Mouse (Mus musculus) brain, adult 2 months (tissue): ENCODE measurements around the gene 4930432M17Rik.

ENCODE experiments used
- DNase-seq: peaks from one replicate; pipeline ENCODE4 v3.0.0; 2011; ENCODE audit warnings: low read depth, low spot score

4930432M17Rik gene

DNA sequence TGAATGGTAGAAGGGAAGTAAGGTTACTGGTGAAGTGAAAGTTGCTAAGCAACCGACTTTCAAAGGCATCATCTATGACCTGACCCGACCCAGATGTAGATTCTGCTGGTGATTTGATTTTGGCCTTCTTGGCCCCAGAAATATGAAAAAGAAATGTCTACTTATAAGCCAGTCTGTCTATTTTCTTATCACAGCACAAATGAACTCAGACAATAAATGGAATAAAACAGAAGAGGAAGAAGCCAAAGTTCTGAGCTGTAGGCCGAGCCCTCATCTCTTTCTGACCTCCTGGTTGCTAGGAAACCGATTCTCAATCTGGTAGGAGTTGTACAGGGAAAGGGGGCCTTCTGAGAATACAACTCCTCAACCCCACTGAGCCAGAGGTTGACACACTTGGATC is at the start of gene 4930432M17Rik:
Gene 4930432M17Rik, plus strand, starts transcription at position 301 of the 400 bp plus-strand sequence.
- DNase-seq, result no peak

DNA sequence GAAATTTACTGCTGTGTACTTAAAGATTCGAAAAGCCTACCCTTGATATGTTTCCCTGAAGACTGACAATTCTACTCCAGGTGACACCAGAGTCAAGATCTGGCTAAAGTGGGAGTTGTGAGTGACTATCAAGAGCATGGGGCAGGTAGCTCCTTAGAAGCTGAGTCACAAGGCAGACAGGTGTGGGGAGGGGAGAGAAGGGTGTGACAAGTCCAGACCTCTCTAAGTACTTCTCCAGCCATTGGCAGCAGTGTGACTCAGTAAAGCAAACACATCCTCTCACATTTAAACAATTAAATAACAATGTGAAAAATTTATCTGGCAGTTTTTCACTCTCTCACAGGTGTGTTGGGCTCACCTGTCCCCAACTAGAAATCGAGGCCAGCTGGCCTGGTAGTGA is 44.9 kb upstream of the 4930432M17Rik start:
- DNase-seq, result no peak

DNA sequence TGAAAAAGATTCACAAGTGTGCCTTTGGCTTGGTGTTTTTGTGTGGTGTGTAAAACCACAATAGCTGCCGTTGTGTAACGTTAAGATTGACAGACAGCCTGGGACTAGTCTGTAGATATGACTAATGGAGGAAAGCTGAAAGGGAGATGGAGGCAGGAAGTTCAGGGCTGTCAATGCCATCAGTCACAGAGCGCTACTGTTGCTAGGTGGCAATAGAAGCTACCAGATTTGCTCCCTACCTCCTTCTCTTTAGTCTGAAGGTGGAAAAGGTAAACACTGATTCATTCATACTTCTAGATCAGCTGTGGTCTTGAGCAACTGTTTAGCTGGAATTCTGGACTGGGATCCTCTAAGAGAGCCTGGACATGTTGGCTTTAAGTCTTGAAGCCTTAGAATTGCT is 44.3 kb upstream of the 4930432M17Rik start:
- no peak for DNase-seq

DNA sequence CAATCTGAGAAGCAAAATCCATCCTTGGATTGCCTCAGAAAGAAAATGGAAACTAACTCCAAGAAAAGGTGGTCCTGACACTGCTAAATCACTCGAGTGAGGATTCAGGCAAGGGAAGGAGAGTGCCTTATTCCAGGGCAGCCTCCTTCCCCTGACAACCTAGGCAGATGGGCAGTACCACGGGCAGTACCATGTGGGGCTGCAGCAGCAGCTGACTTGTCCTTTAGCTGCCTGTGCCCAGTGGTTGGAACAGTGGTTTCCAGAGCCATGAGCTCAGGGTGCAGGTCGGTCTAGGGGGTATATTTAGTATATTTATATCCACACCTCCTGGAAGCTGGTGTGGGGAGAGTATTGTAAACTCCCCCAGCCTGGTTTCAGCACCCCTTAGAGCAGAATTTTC is 42.3 kb upstream of the 4930432M17Rik start:
- no peak for DNase-seq

DNA sequence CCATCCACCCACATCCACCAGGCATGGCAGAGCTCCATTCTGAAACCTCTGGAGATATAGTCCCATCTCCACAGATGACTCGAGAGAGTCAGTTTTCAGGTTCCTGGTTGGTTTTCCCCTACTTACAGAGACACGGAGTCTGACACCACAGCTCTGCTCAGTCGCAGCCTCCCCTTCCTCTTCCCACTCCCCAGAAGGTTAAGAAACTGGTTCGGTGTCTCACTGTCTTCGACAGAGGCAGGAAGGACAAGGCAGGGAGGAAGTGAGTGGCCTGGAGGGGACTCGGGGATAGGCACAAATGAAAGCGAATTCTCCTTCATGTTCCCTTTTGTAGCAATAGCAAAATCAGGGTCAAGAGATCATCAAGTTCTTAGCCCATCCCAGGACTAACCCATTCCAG is 39.9 kb upstream of the 4930432M17Rik start:
- peak; percentile 13 for DNase-seq

DNA sequence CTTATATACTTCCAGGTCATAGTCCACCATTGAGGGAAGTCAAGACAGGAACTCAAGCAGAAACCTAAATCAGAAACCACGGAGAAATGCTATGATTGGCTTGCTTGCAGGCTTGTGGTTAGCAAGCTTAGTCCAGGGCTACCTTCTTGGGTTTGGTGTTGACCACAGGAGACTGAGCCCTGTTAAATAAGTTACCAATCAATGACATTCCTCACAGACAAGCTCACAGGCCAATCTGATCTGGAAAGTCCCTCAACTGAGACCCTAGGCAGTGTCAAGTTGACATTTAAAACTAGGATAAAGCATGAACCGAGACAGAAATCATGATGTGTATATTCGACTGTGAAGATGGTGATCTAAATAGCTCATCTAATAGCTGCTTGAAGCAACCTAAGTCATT is 35.6 kb upstream of the 4930432M17Rik start:
- no peak for DNase-seq

DNA sequence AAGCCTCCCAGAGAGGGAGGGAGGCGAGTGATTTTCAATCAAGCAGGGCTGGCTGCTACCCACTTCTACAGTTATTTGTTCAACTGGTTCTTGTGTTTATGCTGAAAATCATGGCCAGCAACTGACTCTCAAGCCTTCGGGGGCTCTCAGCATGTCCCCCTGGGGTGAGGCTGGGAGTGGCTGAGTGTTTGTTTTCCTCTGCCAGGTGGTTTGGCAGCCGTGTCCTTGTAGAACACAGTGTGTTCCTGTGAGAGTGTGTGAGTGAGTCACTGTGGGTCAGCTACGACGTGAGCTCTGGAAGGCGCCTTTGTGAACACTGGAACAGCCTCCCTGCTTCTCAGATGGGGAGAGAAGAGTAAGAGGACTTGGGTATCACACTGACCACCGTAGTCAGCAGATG is 35.1 kb upstream of the 4930432M17Rik start:
- DNase-seq, result peak; percentile 25

DNA sequence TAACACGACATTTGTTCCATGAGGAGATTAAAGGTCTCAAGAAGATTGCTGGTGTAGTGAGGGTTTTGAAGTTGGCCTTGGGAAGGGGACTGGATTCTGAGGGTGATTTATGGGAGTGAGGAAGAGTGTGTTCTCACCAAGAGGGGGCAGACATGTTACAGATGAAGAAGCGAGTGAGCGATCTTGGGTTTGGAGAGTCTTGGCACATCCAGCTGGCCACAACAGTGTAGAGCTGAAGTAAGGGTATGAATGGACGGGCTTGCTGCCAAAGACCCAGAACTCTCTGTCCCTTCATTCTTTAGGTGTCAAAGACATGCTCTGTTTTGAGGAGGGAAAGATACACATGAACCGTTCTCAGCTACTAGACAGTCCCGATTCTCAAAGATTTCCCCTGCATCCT is 34.2 kb upstream of the 4930432M17Rik start:
- DNase-seq, result peak; percentile 74

DNA sequence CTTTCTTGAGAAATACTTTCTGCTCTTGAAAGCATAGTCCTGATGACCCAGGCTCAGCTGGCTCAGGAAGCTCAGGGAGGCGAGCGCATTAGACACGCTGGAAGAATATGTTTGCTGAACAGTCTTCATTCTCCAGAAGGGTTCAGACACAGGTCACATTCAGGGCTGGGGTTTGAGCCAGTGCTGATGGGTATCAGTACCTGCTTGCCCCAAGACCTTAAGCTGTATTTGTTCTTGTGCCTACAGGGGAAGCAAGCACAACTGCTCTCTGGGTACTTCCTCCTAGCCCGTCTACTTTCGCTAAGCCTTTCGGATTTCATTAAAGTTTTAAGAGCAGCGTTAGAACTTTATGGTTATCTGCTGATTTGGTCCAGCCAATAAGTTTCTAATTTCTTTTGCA is 33.8 kb upstream of the 4930432M17Rik start:
- no peak for DNase-seq

DNA sequence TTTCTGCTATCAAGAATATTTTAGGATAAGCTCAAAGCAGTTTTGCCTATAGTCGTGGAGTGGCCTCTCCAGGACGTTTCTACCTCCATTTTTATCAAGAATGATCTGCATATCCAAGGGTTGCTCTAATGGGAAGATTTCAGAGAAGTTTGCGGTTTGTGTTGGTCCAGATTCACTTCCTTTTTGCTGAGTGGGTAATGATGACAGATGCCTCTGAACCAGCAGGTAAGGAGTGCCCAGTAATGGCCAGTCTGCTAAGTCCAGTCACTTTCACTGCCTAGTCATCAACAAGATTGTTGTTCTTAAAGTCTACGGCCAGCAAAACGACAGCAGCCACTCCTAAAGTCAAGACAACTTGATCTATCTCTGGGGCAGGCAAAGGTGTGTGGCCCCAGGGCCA is 32.8 kb upstream of the 4930432M17Rik start:
- DNase-seq, result no peak

DNA sequence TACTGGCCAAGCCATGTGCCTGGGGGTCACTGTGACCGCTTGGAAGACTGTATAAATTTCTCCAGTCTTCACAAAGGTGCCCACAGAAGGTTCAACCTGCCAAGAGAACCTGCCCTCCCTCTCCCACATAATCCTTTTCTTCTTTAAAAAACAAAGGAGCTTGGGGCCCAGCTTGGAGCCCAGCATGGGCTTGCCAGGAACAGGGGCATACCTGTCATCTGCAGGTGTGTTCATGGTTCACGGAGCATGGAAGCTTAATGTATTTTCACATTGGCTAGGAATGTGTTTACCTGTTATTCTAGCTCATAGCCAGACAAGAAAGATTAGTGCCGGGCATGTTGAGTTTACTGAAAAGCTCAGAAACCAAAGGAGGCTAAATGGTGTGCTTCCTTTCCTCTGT is 32.3 kb upstream of the 4930432M17Rik start:
- no peak for DNase-seq

DNA sequence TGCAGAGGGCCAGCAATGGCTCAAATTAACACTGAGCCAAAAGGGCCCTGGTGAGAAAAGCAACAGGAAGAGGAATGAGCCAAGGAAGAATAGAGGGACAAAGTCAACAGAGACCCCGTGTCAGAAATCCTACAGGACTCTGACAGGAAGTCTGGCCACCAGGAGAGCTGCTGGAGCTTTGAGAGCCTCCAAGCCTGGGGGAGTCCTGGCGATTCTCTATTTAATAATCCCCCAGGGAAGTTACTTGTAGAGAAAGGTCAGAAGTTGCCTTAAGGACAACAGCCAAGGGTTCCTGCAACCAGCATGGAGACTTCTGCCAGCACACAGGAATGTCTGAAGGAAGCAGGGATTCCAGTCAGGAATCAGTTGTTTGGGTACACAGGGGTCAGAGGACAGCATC is 30.0 kb upstream of the 4930432M17Rik start:
- DNase-seq, result no peak

DNA sequence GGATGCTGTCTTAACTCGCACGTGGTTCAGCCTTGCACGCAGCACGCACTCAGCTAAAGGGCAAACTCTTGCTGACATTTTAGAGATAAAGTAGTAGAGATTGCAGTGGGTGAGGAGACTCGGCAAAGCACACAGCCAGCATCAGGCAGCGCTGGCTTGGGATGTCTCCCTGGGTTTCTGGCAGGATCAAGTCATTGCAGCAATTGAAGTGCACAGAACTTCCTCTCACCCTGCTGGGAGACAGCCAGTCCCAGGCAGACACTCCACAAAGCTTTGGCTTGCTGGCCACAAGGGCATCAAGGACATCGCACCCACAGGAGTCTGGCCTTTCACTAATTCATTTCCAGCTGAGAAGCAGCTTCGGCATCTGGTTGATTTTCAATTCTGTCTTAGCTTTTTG is 27.3 kb upstream of the 4930432M17Rik start:
- DNase-seq, result peak; percentile 48

DNA sequence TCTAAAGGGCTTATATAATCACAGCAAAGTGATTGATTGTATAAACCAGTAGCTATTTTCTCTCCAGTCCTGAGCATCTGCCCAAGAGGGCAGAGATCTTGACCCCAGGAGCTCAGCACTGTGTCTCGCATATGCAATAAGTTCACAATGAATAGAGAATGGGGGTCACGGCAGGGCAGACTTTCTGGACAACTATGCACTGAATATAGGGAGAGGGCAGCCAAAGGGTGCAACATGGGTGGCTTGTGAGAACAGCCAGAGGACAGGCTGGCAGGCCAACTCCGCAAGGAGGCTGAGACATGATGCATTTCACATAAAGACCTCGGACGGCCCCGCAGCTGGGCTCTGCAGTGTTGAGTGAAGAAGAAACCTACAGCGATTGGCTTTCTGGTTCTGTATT is 25.1 kb upstream of the 4930432M17Rik start:
- DNase-seq, result no peak

DNA sequence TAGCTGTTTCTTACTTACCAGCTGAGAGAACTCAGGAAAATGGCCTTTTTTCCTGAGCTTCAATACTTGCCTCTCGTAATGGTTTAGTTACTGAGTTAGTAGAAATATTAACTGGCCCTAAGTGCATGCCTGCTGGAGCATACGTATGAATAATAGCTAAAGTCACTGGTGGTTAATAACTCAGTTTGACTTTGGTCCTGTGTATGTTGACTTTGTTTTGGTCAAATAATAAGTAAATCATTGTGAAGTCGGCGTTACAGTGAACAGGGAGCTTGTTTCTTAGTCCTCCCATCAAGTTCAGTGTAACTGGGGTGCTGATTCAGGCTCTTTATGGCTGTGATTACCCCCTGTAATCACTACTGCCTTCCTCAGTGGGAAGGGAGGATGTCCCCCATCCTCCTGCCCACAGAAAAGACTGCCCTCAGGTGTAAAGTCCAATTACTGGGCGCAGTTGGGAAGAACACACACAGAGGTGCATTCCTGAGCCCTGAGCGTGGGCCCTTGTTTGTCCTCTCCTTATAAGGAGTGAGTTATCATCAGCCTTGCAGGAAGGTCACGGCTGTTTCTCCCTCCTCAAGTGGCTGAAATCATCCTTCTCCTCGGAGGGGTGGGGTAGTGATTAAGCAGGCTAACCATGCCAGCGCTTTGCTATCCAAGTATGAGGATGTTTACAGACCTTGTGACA is 24.1 kb upstream of the 4930432M17Rik start:
- no peak for DNase-seq

DNA sequence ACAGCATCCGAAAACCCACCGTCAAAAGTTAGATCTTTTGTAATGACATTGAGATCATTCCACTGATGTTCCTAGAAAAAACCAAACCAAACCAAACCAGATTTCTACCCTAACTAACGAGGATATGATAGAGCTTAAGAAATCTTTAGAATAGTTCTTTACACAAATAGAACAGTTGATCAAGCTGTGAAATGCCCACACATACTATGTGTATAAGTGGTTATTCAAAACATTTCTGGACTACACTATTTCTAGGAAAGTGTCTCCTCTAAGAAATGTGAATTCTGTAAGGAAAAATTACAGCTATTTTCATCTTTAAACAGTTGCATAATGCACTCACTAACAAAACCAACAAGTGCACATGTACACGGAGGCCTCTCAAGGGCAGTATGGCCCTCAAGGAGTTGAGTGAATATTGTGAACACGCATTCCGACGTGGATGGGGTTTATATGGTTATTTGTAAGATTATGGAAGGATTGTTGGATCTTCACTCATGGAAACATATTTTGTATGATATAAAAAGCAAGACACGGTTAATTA is 22.3 kb upstream of the 4930432M17Rik start:
- DNase-seq, result peak; percentile 19

DNA sequence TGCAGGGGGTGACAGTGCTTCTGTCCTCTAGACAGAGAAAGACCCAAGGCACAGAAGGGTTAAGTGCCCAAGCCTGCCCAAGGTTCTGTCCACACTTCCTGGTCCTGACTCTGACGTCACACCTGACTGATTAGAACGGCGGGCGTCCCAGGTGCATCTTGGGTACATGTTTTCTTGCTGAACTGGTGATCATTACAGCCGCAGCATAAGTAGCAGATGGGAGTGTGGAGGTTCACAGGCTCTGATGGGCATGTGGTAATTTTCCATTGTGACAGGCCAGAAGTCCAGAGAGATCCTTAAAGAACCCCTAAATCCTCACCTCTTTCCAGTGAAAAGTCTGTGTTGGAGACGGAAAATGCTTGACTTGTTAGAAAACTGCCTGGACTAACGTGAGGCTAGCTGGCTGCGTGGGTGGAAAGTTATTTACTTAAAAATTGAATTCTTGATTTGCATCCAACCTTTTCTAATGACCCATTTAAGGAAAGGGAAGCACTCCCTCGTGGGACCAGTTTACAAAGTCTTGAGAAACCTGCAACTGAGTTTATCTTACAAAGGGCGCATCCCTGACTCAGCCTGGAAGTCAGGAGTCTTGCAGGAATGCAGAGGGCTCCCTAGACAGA is 20.4 kb upstream of the 4930432M17Rik start:
- DNase-seq, result peak; percentile 36

DNA sequence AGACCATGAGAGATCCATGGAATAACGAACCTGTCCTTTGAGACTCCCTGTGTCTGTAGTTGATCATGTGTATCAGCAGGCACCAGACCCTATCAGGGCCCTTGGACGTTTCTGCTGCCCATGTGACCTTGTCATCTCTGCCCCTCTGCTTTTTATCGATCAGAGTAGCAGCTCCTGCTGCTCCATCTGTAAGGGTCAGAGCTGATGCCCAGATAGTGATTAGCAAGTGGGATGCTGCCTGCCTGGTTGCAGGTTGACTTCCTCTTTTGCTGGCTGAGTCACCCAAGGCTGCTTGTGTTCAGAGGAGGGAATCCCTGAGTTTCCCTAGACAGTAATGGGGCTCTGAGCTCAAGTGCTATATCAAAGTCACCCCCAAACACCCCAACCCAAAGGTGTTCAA is 18.9 kb upstream of the 4930432M17Rik start:
- no peak for DNase-seq

DNA sequence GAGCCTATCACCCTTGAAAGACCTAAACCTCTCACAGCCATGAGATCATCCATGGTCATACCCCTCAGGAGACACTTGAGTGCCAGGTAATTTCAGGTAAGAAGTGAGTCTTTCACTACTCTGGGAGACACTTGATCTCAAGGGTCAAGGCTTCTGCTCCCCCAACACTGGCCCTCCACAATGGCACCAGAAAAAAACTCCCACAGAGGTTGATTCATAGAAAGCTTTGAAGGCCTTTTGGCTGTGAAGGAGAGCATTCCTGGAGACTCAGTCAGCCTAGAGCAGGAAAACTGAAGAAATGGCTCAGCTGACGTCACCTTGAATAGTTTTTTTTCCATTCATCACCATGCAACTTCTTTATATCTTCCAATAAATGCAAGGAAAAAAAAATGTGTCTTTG is 18.4 kb upstream of the 4930432M17Rik start:
- no peak for DNase-seq

DNA sequence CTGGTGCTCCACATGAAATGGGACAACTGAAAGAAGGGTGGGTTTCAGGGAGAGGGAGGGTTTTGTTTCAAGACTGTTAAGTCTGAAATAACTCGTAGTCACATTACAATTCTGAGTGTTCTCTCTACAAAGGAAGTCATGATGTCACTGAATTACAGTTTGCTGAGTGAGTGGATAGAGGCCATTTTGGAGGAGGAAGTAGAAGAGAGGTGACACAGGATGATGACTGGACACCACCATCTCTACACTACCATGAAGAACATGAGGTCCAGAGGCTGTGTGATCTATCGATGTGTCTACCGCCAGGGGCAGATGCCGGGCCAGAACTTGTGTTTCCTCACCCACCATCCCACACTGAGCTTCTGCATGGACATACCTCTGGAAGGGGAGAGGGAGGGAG is 13.6 kb upstream of the 4930432M17Rik start:
- no peak for DNase-seq

DNA sequence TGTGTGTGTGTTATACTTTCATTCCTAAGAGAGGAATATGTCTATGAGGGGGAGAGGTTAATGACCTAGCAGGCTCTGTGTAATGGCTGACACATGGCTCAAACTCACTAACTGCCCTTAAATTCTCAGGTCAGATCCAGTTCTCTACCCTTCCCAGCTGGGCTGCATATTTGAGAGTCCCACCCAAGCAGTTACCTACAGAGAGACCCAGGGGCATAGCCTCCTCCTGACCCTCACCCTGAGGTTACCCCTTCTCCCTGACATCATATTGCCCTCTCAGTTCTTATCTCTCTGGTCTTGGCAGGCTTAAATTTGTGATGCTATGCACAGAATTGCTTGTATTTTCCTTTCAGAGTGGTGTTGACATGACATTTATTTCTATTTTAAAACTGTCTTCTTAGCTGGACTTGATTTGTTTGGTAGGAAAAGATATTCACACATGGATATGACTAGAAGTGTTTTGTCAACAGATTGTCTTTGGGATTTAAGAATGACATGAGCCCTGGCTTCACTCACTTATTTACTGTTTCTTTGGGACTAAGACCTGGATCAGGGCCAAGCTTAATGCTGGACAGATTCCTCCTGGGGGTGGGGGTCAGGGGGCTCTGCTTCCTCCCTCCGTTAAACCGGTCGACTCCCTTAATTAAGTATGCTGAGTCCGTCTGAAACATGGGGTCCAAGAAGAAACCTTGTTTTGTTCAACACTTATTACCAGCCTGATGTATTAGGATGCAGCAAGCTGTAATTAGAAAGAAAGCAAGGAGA is 7.7 kb upstream of the 4930432M17Rik start:
- DNase-seq, result no peak

DNA sequence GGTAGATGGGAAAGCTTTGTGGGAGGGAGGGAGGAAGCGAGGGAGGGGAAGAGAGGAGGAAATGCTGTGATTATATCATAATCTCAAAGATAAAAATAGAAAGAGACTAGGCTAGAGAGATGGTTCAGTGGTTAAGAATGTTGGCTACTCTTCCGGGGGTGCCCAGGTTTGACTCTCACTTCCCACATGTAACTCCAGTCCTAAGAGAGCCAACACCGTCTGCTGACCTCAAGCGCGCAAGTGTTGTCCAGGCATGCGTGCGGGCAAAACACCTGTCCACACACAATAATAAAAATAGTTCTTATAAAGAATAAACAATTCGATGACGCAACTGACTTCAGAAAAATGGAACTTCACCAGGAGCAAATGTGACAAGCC is 7.1 kb upstream of the 4930432M17Rik start:
- DNase-seq, result no peak
